Mouse (Mus musculus): ENCODE measurements around the gene Wasf2. TPM values are rescaled to one million over a fixed set of nuclear protein-coding genes. Genes with fewer than 3 reads are reported as not detected.

The Wasf2 gene
- total RNA-seq, 2 experiments from 2014 or later = 77.8 to 88.8 TPM

DNA sequence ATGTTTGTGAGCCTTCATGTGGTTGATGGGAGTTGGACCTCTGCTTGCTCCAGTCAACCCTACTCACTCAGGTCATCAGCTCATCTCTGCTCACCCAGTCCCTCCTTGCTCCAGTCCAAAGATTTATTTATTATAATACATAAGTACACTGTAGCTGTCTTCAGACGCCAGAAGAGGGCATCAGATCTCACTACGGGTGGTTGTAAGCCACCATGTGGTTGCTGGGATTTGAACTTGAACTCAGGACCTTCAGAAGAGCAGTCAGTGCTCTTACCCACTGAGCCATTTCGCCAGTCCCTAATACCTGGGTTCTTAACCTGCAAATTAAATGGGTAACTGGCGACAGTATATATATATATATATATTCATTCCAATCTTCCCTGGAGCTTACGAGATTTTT is 105.1 kb downstream of the Wasf2 start:
- no peak for DNase-seq

DNA sequence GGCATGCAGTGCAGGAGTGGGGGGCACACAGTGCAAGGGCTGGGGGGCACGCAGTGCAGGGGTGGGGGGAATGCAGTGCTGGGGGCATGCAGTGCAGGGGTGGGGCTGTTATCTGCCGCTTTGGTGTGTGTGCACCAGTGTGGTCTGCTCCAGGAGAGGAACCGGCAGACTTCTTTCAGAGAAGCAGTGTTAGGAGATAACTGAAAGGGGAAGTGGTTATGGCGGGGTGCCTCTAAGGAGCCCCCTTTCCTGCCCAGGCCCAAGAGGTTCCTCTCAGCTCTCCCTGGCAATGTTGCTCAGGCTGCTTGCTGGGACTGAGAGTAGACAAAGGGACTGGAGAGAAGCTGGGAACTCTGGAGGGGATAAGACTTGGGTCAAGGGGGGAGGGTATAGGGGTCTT is 107.6 kb downstream of the Wasf2 start:
- DNase-seq = no peak

DNA sequence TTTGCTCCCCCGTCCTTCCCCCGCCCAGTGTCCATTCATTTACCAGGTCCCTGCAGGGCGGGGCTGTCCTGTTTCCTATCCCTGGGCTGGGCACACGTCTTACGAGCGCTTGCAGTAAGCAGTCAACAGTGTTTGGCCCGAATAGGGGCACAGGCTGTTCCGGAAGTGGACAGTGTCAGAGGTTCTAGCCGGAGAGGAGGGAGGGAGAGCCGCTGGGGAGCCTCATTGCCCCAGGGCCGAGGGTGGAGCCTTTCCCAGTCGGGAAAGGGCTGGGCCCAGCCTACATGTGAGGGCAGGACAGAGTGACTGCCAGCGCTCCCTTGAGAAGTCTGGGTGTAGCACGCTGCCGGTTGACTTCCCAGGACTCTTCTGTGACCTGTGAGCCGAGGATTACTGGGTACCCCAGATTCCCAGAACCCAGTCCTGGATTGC is 110.2 kb downstream of the Wasf2 start, which contains the start of gene Map3k6:
TSS of gene Map3k6 (plus strand) at position 329 of the 432 bp plus-strand sequence.
- peak; percentile 94 to 98 for DNase-seq

DNA sequence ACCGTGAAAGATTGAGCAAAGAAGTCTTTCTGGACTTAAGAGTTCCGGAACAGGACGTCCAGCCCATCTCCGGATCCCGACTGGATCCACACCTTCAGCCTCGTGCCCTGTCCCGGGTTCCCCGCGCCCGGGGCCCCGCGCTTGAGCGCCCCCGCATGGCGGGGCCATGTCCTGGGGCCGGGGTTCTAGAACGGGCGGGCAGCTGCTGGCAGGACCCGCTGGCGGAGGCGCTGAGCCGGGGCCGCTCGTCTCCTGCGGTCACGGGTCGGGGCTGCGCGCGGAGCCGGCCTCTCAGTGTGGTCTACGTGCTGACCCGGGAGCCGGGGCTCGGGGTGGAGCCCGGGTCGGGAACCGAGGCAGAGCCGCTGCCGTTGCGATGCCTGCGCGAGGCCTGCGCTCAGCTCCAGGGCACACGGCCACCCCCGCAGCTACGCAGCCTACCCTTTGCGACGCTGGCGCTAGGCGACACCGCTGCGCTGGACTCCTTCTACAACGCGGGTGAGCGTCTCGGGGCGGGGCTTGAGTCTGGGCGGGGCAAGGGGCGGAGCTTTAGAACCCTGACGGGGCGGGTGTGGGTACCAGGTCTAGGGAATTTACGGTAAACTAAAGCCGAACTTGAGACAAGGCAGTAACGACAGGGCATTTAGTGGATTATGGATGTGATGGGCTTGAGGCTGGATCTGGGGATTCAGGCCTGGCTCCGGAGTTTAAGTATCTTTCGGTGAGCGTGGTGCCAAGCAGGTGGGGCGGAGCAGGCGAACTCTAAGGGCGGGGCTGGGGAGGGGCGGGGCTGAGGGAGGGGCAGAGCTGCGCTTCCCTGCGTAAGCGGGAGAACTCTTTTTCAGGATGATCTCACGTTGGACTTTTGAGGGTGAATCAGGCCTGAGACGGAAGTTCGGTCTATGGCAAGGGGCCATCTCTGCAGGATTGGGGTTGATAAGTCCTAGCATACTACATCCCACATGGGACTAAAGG is 110.9 kb downstream of the Wasf2 start:
- peak; percentile 96 to 98 for DNase-seq

DNA sequence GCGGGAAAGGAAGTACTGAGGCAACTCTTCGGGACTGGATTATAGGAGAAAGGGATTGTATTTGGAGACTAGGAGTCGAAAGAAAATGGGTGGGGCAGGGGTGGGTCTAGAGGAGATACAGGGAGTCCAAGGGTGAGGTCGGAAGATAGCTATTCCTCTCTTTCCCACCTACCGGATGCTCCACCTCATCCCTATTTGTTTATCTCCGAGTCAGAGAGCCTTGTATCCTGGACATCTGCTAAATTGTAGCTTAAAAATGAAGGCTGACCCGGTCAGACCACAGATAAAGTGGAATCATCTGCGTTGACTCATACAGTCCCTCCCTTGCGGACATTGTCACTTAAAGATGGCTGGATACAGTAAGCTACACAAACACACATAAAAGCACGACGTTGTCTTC is 111.6 kb downstream of the Wasf2 start:
- no peak for DNase-seq

DNA sequence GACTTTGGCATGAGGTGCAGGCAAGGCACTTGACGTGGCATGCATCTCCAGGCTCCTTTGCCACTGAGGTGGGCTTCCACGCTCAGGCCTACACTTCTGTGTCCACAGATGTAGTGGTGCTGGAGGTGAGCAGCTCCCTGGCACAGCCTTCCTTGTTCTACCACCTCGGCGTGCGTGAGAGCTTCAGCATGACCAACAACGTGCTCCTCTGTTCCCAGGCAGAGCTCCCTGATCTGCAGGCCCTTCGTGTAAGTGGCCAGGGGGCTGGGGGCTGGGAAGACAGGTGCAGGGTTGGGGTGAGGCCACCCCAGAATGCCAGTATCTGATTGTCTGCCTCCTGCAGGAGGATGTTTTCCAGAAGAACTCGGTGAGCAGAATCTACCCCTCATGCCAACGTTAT is 112.4 kb downstream of the Wasf2 start:
- DNase-seq = no peak

DNA sequence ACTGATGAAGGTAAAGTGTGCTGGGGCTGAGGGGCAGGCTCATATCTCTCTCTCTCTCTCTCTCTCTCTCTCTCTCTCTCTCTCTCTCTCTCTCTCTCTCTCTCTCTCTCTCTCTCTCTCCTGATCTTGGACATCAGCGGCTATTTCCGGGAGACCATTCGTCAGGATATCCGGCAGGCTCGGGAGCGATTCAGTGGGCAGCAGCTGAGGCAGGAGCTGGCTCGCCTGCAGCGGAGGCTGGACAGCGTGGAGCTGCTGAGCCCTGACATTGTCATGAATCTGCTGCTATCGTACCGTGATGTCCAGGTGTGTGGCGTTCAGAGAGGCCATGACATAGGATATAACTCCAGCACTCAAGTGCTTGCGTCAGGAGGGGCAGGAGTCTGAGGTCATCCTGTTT is 113.2 kb downstream of the Wasf2 start:
- no peak for DNase-seq

DNA sequence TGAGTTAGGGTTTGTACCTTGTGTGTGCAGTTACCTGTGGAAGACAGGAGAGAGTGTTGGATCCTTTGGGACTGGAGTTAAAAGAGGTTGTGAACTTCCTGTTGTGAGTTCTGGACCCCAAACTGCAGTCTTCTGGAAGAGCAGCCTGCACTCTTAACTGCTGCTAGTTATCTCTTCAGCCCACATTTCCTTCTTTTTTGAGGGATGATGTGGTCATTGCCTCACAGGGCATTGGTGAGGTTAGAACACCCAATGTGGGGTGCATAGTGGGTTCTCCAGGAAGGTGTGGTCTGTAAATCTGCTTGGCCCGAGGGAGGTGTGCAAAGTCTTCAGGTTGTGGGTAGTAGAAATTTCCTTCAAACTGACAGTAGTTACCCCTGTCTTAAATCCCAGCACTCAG is 114.0 kb downstream of the Wasf2 start:
- DNase-seq = no peak

DNA sequence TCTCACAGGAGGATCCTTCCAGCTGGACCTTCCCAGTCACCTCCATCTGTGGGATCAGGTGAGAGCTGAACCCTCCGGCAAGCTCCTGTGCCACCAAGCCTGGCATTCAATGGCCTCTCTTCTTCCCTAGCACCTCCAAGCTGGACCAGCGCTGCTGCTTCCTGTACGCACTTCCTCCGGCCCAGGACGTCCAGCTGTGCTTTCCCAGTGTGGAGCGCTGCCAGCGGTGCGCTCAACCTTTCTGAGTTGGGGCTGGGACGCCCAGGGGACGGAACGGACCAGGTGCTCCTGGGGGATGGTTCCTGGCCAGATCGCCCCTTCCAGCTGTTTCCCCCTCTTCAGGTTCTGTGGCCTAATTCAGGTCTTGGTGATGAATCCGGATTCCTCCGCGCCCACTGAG is 116.8 kb downstream of the Wasf2 start:
- DNase-seq = peak; percentile 64 to 81

DNA sequence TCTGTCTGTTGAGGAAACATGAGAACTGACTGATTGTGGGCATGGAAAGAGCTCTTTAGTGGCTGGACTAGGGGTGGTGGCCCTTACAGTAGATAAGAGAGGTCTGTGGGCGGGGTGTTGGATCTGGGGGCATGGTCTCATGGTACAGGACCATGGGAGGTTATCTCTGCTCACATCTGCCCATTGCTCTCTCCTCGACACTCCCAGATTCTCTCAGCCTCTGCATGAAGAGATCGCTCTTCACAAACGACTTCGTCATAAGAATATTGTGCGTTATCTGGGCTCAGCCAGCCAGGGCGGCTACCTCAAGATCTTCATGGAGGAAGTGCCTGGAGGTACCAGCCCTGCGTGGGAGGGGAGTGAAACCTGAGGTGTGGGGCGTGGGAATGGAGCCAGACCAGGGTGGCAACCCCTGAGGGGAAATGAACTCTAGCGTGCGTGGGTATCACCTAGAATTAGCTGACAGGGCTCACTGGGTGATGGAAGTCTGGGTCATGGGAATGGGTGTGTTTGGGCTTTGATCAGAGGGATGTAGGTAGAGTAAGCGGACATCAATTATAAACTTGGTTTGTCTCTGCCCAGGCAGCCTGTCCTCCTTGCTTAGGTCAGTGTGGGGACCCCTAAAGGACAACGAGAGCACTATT is 117.6 kb downstream of the Wasf2 start:
- DNase-seq = no peak

Small RNA genes within 50 kb of the gene (microRNA-seq; reads per million reads assigned to microRNA genes)
- 0 to 0.38 reads per million in 2 experiments for gene Mir7017

Other genes starting within 250 kb of the Wasf2 start
- gene Stx12, start 246.0 kb upstream of the Wasf2 start, total RNA-seq (2021) = 10 to 100 TPM; 32.6 to 33.8 TPM
- 10 to 100 TPM; 29.0 to 37.7 TPM for gene Fam76a, start 207.9 kb upstream of the Wasf2 start, total RNA-seq (2021)
- gene Fgr, start 156.4 kb upstream of the Wasf2 start, total RNA-seq (2021) = under 1 TPM; 0.57 to 0.69 TPM
- gene Ahdc1, start 119.2 kb upstream of the Wasf2 start, total RNA-seq (2021) = 10 to 100 TPM; 36.3 to 38.5 TPM
- gene Cd164l2, start 81.6 kb downstream of the Wasf2 start, total RNA-seq (2021) = not detected
- not detected for gene Gpr3, start 82.0 kb downstream of the Wasf2 start, total RNA-seq (2021)
- gene Map3k6, start 110.3 kb downstream of the Wasf2 start, total RNA-seq (2021) = 10 to 100 TPM; 22.5 to 30.1 TPM
- gene Sytl1, start 132.6 kb downstream of the Wasf2 start, total RNA-seq (2021) = under 1 TPM; 0.22 to 0.72 TPM
- gene Tmem222, start 147.3 kb downstream of the Wasf2 start, total RNA-seq (2021) = 10 to 100 TPM; 32.7 to 34.6 TPM
- 10 to 100 TPM; 71.9 to 73.6 TPM for gene Wdtc1, start 223.0 kb downstream of the Wasf2 start, total RNA-seq (2021)
- gene Slc9a1, start 239.2 kb downstream of the Wasf2 start, total RNA-seq (2021) = 10 to 100 TPM; 17.6 to 19.6 TPM

Measured in heart, adult 18-20 months (tissue).